8 mouse cellular contexts compared by ENCODE assay signal in genomic region chr2:33349081-33349480, GRCm38 (mm10). TPM values are rescaled to one million over a fixed set of nuclear protein-coding genes. Genes with fewer than 3 reads are reported as not detected.
DNase-seq lines count a peak whose midpoint lies in the region; ATAC-seq and TF ChIP-seq lines count a peak whose summit lies in the region.

No protein-coding gene starts in this region.

- no peaks in the 10 kb centered on the region for H3K9me3 ChIP-seq in liver, embryonic 12.5 days (replicated peaks)
- H3K9me3 ChIP-seq in intestine, postnatal 0 days (ENCODE audit: control insufficient read depth) = no peaks in the 10 kb centered on the region
- no peaks in the 10 kb centered on the region for H3K9me3 ChIP-seq in midbrain, postnatal 0 days (ENCODE audit: low read length)

- no peaks in the 10 kb centered on the region for H3K4me1 ChIP-seq in liver, adult 2 months (ENCODE audit: control insufficient read depth, insufficient read depth, low read length)
- H3K4me1 ChIP-seq in liver, embryonic 12.5 days = 0 out of 2 replicates have a peak, but pooled peaks cover 3% of the 10 kb centered on the region
- H3K4me1 ChIP-seq in intestine, postnatal 0 days (replicated peaks; ENCODE audit: control insufficient read depth, insufficient read depth, low read length) = no peaks in the 10 kb centered on the region
- peaks cover 4% of the 10 kb centered on the region; the same call in 1 of the 2 replicates for H3K4me1 ChIP-seq in midbrain, postnatal 0 days (ENCODE audit: insufficient read depth, low read length)

- peak; percentile 79 for TF ChIP-seq CTCF in liver, adult 2 months (IDR thresholded peaks at IDR 0.05; ENCODE audit: low read depth, low read length)
- TF ChIP-seq CTCF in intestine, postnatal 0 days (IDR thresholded peaks at IDR 0.05; ENCODE audit: low read depth) = peak; percentile 94
- TF ChIP-seq CTCF in midbrain, postnatal 0 days (IDR thresholded peaks at IDR 0.05) = peak; percentile 89

- intact Hi-C loops in left cerebral cortex, postnatal 36 days (cut with DNase I) = loop anchor here (1.0 to 5.0 kb wide), 2 partner anchors 132 to 195 kb away; partner anchors contain the start of gene Angptl2

- ATAC-seq in liver, embryonic 12.5 days = no peak
- peak; percentile 34 for ATAC-seq in common myeloid progenitor, adult 5-6 weeks (replicated peaks; ENCODE audit: low read depth, poor library complexity, severe bottlenecking)
- ATAC-seq in intestine, postnatal 0 days = no peak
- ATAC-seq in midbrain, postnatal 0 days (ENCODE audit: low FRiP score) = peak; percentile 47; the same call in 1 of the 2 replicates

- no peak overlapping the region for H3K4me3 ChIP-seq in liver, adult 2 months (ENCODE audit: insufficient read depth, low read depth, low read length)
- no peak overlapping the region for H3K4me3 ChIP-seq in liver, embryonic 12.5 days
- H3K4me3 ChIP-seq in intestine, postnatal 0 days (ENCODE audit: low read depth, low read length) = no peak overlapping the region
- H3K4me3 ChIP-seq in midbrain, postnatal 0 days (ENCODE audit: low read depth, low read length) = no peak overlapping the region

- TF ChIP-seq POLR2A in liver, adult 2 months (IDR thresholded peaks at IDR 0.05; ENCODE audit: extremely low read depth, insufficient read depth, low read length) = no peak

- H3K36me3 ChIP-seq in liver, adult 2 months (ENCODE audit: control insufficient read depth, insufficient read depth, low read length) = no peaks in the 10 kb centered on the region
- H3K36me3 ChIP-seq in liver, embryonic 12.5 days = no peaks in the 10 kb centered on the region
- H3K36me3 ChIP-seq in intestine, postnatal 0 days (ENCODE audit: control insufficient read depth, insufficient read depth) = no peaks in the 10 kb centered on the region
- no peaks in the 10 kb centered on the region for H3K36me3 ChIP-seq in midbrain, postnatal 0 days (ENCODE audit: insufficient read depth, low read length)

- H3K4me2 ChIP-seq in liver, embryonic 12.5 days = no peak overlapping the region
- no peak overlapping the region for H3K4me2 ChIP-seq in intestine, postnatal 0 days (replicated peaks; ENCODE audit: low read depth)
- no peak overlapping the region for H3K4me2 ChIP-seq in midbrain, postnatal 0 days (ENCODE audit: low read depth, low read length, poor library complexity, severe bottlenecking)

- H3K27me3 ChIP-seq in liver, adult 2 months (ENCODE audit: control insufficient read depth, insufficient read depth, low read length) = no peaks in the 10 kb centered on the region
- no peaks in the 10 kb centered on the region for H3K27me3 ChIP-seq in liver, embryonic 12.5 days (replicated peaks)
- H3K27me3 ChIP-seq in intestine, postnatal 0 days (replicated peaks; ENCODE audit: control insufficient read depth, insufficient read depth, low read length) = no peaks in the 10 kb centered on the region
- no peaks in the 10 kb centered on the region for H3K27me3 ChIP-seq in midbrain, postnatal 0 days (ENCODE audit: insufficient read depth, low read length)

- peaks cover 3% of the 10 kb centered on the region; the same call in 1 of the 2 replicates for H3K79me2 ChIP-seq in liver, adult 2 months (ENCODE audit: control insufficient read depth, insufficient read depth, low read length)

- no peak overlapping the region for H3K27ac ChIP-seq in liver, adult 2 months (replicated peaks; ENCODE audit: insufficient read depth, low read depth, low read length)
- H3K27ac ChIP-seq in liver, embryonic 12.5 days = no peak overlapping the region
- no peak overlapping the region for H3K27ac ChIP-seq in intestine, postnatal 0 days (ENCODE audit: low read depth, low read length)
- no peak overlapping the region for H3K27ac ChIP-seq in midbrain, postnatal 0 days (ENCODE audit: low read depth, low read length)

- H3K9ac ChIP-seq in liver, adult 2 months (ENCODE audit: low read depth, low read length) = no peak overlapping the region
- no peak overlapping the region for H3K9ac ChIP-seq in liver, embryonic 12.5 days
- no peak overlapping the region for H3K9ac ChIP-seq in intestine, postnatal 0 days (ENCODE audit: low read depth, low read length)
- no peak overlapping the region for H3K9ac ChIP-seq in midbrain, postnatal 0 days (replicated peaks; ENCODE audit: low read length, poor library complexity, severe bottlenecking)

- peak; percentile 60 for DNase-seq in liver, adult 2 months (ENCODE audit: extremely low read depth, low read depth, low spot score)
- peak; percentile 85 for DNase-seq in gastrocnemius, postnatal 10 days
- peak; percentile 61 to 77 for DNase-seq in left cerebral cortex, postnatal 36 days (ENCODE audit: low spot score in 2 of 2)
- DNase-seq in midbrain, postnatal 0 days (ENCODE audit: low spot score) = peak; percentile 94
- peak; percentile 18 to 55 for DNase-seq in spleen, postnatal 14 days (ENCODE audit: low spot score in 2 of 2)

- 23% methylated on average over 2 of the region's 2 CpGs for WGBS in liver, adult 2 months
- WGBS in liver, embryonic 12.5 days (ENCODE audit: insufficient replicate concordance) = 14% methylated on average over 2 of the region's 2 CpGs
- 22% methylated on average over 2 of the region's 2 CpGs for WGBS in intestine, postnatal 0 days
- WGBS in midbrain, postnatal 0 days = 21% methylated on average over 2 of the region's 2 CpGs

RNA-seq across cellular contexts. Expression of gene Ralgps1, which starts 22.2 kb away (rescaled TPM):
- total RNA-seq in liver, adult 2 months (2014; rRNA removed) = 2.6 and 3.6 TPM in 2 replicates
- 2.7 and 3.3 TPM in 2 replicates for polyA plus RNA-seq in liver, adult 2 months (2012; rRNA removed)
- 1.1 and 1.4 TPM in 2 replicates for polyA plus RNA-seq in liver, embryonic 12.5 days (2016; fragmentation: Nextera tagmentation; extraction: Ambion mirVana)
- 2.0 and 2.3 TPM in 2 replicates for total RNA-seq in common myeloid progenitor, adult 5-6 weeks (2017)
- total RNA-seq in gastrocnemius, postnatal 10 days (2021) = 1 to 10 TPM; 4.1 to 5.2 TPM
- polyA plus RNA-seq in intestine, postnatal 0 days (2015; fragmentation: Nextera tagmentation; extraction: Ambion mirVana) = 4.0 and 4.9 TPM in 2 replicates
- total RNA-seq in left cerebral cortex, postnatal 36 days (2021) = 10 to 100 TPM; 51.5 to 71.2 TPM
- 74.6 and 88.7 TPM in 2 replicates for total RNA-seq in midbrain, postnatal 0 days (2014; rRNA removed)
- polyA plus RNA-seq in midbrain, postnatal 0 days (2015; fragmentation: Nextera tagmentation; extraction: Ambion mirVana) = 26.2 and 26.4 TPM in 2 replicates

Comparison
In these comparisons a context has a peak if more than half of its experiments do, and no peak if none do; other contexts are left out.
1. DNase-seq: peak in every context shown above with its lines; median percentile 94 in midbrain, postnatal 0 days; 85 in gastrocnemius, postnatal 10 days; 69 in left cerebral cortex, postnatal 36 days; 60 in liver, adult 2 months; 36 in spleen, postnatal 14 days.
2. ATAC-seq: peak in common myeloid progenitor, adult 5-6 weeks (single experiment) and midbrain, postnatal 0 days (single experiment); none in liver, embryonic 12.5 days (single experiment) and intestine, postnatal 0 days (single experiment).
3. RNA of gene Ralgps1, which starts 22.2 kb away (total RNA-seq): 74.6 to 88.7 TPM in midbrain, postnatal 0 days and 51.5 to 71.2 TPM in left cerebral cortex, postnatal 36 days; 4.1 to 5.2 TPM in gastrocnemius, postnatal 10 days, 2.6 to 3.6 TPM in liver, adult 2 months and 2.0 to 2.3 TPM in common myeloid progenitor, adult 5-6 weeks; every median in the first group is over 4 times any median in the second.
4. Peak in every context shown above with its lines, with median percentiles within 50 percentile points of each other: CTCF ChIP-seq.